Mouse (Mus musculus) right cerebral cortex, postnatal 36 days (tissue): ENCODE results near the gene Gm11232.
A peak's percentile ranks its signal among the peaks of the same experiment; 100 is the strongest.

ENCODE experiments used
- DNase-seq, 2 experiments: peaks; one replicate each; pipeline ENCODE4 v3.0.0; 2022; ENCODE audit warnings: low spot score in 2 of 2, mixed read lengths in 1 of 2

The Gm11232 gene

GRCm38 (mm10) chr4:71757865-71758264 is at the start of gene Gm11232:
TSS of gene Gm11232 (minus strand) at chr4:71757965.
- DNase-seq: no peak

- no peak for DNase-seq
Measured at GRCm38 (mm10) chr4:71805977-71806534, 48.3 kb upstream of the Gm11232 start.

- no peak for DNase-seq
Measured at GRCm38 (mm10) chr4:71765529-71765928, 7.8 kb upstream of the Gm11232 start.

GRCm38 (mm10) chr4:71765071-71765470 is 7.3 kb upstream of the Gm11232 start:
- no peak for DNase-seq

- no peak for DNase-seq
Measured at GRCm38 (mm10) chr4:71756441-71757221, 1.1 kb downstream of the Gm11232 start.

- DNase-seq: no peak
Measured at GRCm38 (mm10) chr4:71745741-71746140, 12.0 kb downstream of the Gm11232 start.

GRCm38 (mm10) chr4:71736529-71736928 is 21.2 kb downstream of the Gm11232 start:
- no peak for DNase-seq

- DNase-seq: peak in 1 of 2 experiments; percentile 3
Measured at GRCm38 (mm10) chr4:71735261-71735660, 22.5 kb downstream of the Gm11232 start.

- no peak for DNase-seq
Measured at GRCm38 (mm10) chr4:71729401-71729800, 28.4 kb downstream of the Gm11232 start.

- no peak for DNase-seq
Measured at GRCm38 (mm10) chr4:71727611-71728010, 30.2 kb downstream of the Gm11232 start.

GRCm38 (mm10) chr4:71727056-71727455 is 30.7 kb downstream of the Gm11232 start:
- no peak for DNase-seq

GRCm38 (mm10) chr4:71725889-71726288 is 31.9 kb downstream of the Gm11232 start:
- DNase-seq: no peak
